ENCODE assay signal across 16 mouse cellular contexts in genomic region chr4:138553116-138553515, GRCm38 (mm10).
DNase-seq lines count a peak whose midpoint lies in the region; ATAC-seq and TF ChIP-seq lines count a peak whose summit lies in the region.
"Had no signal": no experiment of that assay in that cellular context is flagged by ENCODE, and none has a peak within 500 bp of the region (broad histone marks: within the 10 kb centered on the region; RNA-seq: fewer than 3 reads in every experiment).

No protein-coding gene starts in this region.

- H3K9me3 ChIP-seq in hindbrain, embryonic 13.5 days = no peaks in the 10 kb centered on the region
- H3K9me3 ChIP-seq in hindbrain, postnatal 0 days (ENCODE audit: low read length) = no peaks in the 10 kb centered on the region
- no peaks in the 10 kb centered on the region for H3K9me3 ChIP-seq in forebrain, embryonic 14.5 days (replicated peaks; ENCODE audit: control insufficient read depth, low read length)
- H3K9me3 ChIP-seq: embryonic facial prominence, embryonic 10.5 days; heart, embryonic 13.5 days had no signal

- 37% methylated on average over 1 of the region's 1 CpGs for WGBS in hindbrain, embryonic 13.5 days
- WGBS in hindbrain, postnatal 0 days = 15% methylated on average over 1 of the region's 1 CpGs
- WGBS in forebrain, embryonic 14.5 days = 47% methylated on average over 1 of the region's 1 CpGs
- WGBS in olfactory bulb, adult 2 months = 5% methylated on average over 1 of the region's 1 CpGs

- no peak for TF ChIP-seq CTCF in hindbrain, postnatal 0 days (IDR thresholded peaks at IDR 0.05; ENCODE audit: low read depth)
- no peak for TF ChIP-seq CTCF in olfactory bulb, adult 2 months (IDR thresholded peaks at IDR 0.05; ENCODE audit: insufficient read depth, low read depth, low read length)

- no peak for TF ChIP-seq POLR2A in olfactory bulb, adult 2 months (IDR thresholded peaks at IDR 0.05; ENCODE audit: insufficient read depth, low read depth, low read length)

- H3K27me3 ChIP-seq in hindbrain, embryonic 13.5 days = peaks cover 48% of the 10 kb centered on the region
- no peaks in the 10 kb centered on the region for H3K27me3 ChIP-seq in hindbrain, postnatal 0 days (ENCODE audit: insufficient read depth, low read length)
- H3K27me3 ChIP-seq in forebrain, embryonic 14.5 days (replicated peaks; ENCODE audit: control insufficient read depth, insufficient read depth, low read length) = peaks cover 18% of the 10 kb centered on the region; the same call in 1 of the 2 replicates
- H3K27me3 ChIP-seq: Patski had no signal

- no peak for DNase-seq in hindbrain, postnatal 0 days (ENCODE audit: low spot score)
- peak; percentile 49 for DNase-seq in retina, postnatal 1 day
- DNase-seq in retina, embryonic 14.5 days (ENCODE audit: low spot score) = no peak
- DNase-seq in forebrain, embryonic 14.5 days (ENCODE audit: low spot score) = peak; percentile 68
- no peak for DNase-seq in gastrocnemius, postnatal 36 days
- DNase-seq: adrenal gland, postnatal 14 days; cerebellum, postnatal 36 days; gastrocnemius, postnatal 14 days had no signal

- no peak overlapping the region for H3K4me3 ChIP-seq in hindbrain, embryonic 13.5 days
- H3K4me3 ChIP-seq in hindbrain, postnatal 0 days (ENCODE audit: low read length) = no peak overlapping the region
- H3K4me3 ChIP-seq in forebrain, embryonic 14.5 days (ENCODE audit: low read depth, low read length) = no peak overlapping the region
- H3K4me3 ChIP-seq in olfactory bulb, adult 2 months (ENCODE audit: insufficient read depth, low read depth, low read length) = no peak overlapping the region
- H3K4me3 ChIP-seq: embryonic facial prominence, embryonic 10.5 days; heart, embryonic 13.5 days had no signal

- intact Hi-C loops in gastrocnemius, postnatal 36 days (cut with DNase I) = no loop called here

- no peak overlapping the region for H3K9ac ChIP-seq in hindbrain, embryonic 13.5 days
- H3K9ac ChIP-seq in hindbrain, postnatal 0 days (replicated peaks; ENCODE audit: low read length) = no peak overlapping the region
- H3K9ac ChIP-seq in forebrain, embryonic 14.5 days (ENCODE audit: low read length) = no peak overlapping the region
- H3K9ac ChIP-seq: heart, embryonic 13.5 days; hindbrain, embryonic 14.5 days had no signal

- H3K4me1 ChIP-seq in hindbrain, embryonic 13.5 days (replicated peaks) = peaks cover 45% of the 10 kb centered on the region
- peaks cover 10% of the 10 kb centered on the region; the same call in 1 of the 2 replicates for H3K4me1 ChIP-seq in hindbrain, postnatal 0 days (ENCODE audit: insufficient read depth, low read length)
- peaks cover 19% of the 10 kb centered on the region for H3K4me1 ChIP-seq in forebrain, embryonic 14.5 days (ENCODE audit: control insufficient read depth, insufficient read depth, low read length)
- peaks cover 44% of the 10 kb centered on the region for H3K4me1 ChIP-seq in olfactory bulb, adult 2 months (ENCODE audit: control insufficient read depth, insufficient read depth, low read length)
- H3K4me1 ChIP-seq: heart, embryonic 13.5 days had no signal

- H3K27ac ChIP-seq in hindbrain, embryonic 13.5 days = peak overlapping the region; percentile 30; the same call in 1 of the 2 replicates
- H3K27ac ChIP-seq in hindbrain, postnatal 0 days = no peak overlapping the region
- H3K27ac ChIP-seq in forebrain, embryonic 14.5 days (ENCODE audit: low read depth, low read length) = no peak overlapping the region
- peak overlapping the region; percentile 24; the same call in 1 of the 2 replicates for H3K27ac ChIP-seq in olfactory bulb, adult 2 months (ENCODE audit: insufficient read depth, low read depth, low read length)
- H3K27ac ChIP-seq: embryonic facial prominence, embryonic 10.5 days; heart, embryonic 13.5 days; hindbrain, embryonic 14.5 days had no signal

- no peak overlapping the region for H3K4me2 ChIP-seq in hindbrain, embryonic 13.5 days
- H3K4me2 ChIP-seq in hindbrain, postnatal 0 days (ENCODE audit: low read depth, low read length) = no peak overlapping the region
- no peak overlapping the region for H3K4me2 ChIP-seq in forebrain, embryonic 14.5 days (ENCODE audit: low read length)
- H3K4me2 ChIP-seq: heart, embryonic 13.5 days; hindbrain, embryonic 14.5 days had no signal

- no peaks in the 10 kb centered on the region for H3K36me3 ChIP-seq in hindbrain, embryonic 13.5 days
- no peaks in the 10 kb centered on the region for H3K36me3 ChIP-seq in hindbrain, postnatal 0 days (ENCODE audit: insufficient read depth, low read length)
- H3K36me3 ChIP-seq in forebrain, embryonic 14.5 days (ENCODE audit: control insufficient read depth, insufficient read depth, low read length) = no peaks in the 10 kb centered on the region
- H3K36me3 ChIP-seq: embryonic facial prominence, embryonic 10.5 days; heart, embryonic 13.5 days had no signal

- ATAC-seq in hindbrain, embryonic 13.5 days (ENCODE audit: low FRiP score) = no peak
- ATAC-seq in hindbrain, postnatal 0 days = no peak
- ATAC-seq in forebrain, embryonic 14.5 days = peak; percentile 42
- ATAC-seq: activated CD4-positive, CD25-positive, alpha-beta regulatory T cell, adult 4 months; intestine, embryonic 16.5 days; Patski had no signal

Comparison
In these comparisons a context has a peak if more than half of its experiments do, and no peak if none do; other contexts are left out.
1. H3K27ac ChIP-seq: peak in hindbrain, embryonic 13.5 days (single experiment) and olfactory bulb, adult 2 months (single experiment); none in hindbrain, postnatal 0 days (single experiment) and forebrain, embryonic 14.5 days (single experiment).
2. DNase-seq: peak in retina, postnatal 1 day (single experiment) and forebrain, embryonic 14.5 days (single experiment); none in hindbrain, postnatal 0 days (single experiment), retina, embryonic 14.5 days (single experiment) and gastrocnemius, postnatal 36 days (0 of 2).